Mouse (Mus musculus) hindbrain, postnatal 0 days (tissue): ENCODE data around the gene Atp8a2. TPM values are rescaled to one million over a fixed set of nuclear protein-coding genes. Genes with fewer than 3 reads are reported as not detected.
A peak's percentile ranks its signal among the peaks of the same experiment; 100 is the strongest.
"Not testable (repeated sequence)": the region's sequence is repeated elsewhere in the genome, so short reads cannot be mapped to it uniquely, and the experiment has no call there.

Experiments
- ATAC-seq: fragments of 200-750 bp; cut with Nextera tagmentation; 2 replicates; pipeline ENCODE4 v1.8.0; 2017; ENCODE audit warnings: mild to moderate bottlenecking, moderate TSS enrichment, moderate library complexity
- DNase-seq: peaks from one replicate; pipeline ENCODE4 v3.0.0-alpha.2; 2015; ENCODE audit warnings: low spot score
- H3K27ac ChIP-seq: fragments of 300-500 bp; sonication (generic); 2 replicates; pipeline ENCODE4 v1.5.1; 2014; ENCODE audit warnings: mild to moderate bottlenecking
- H3K27me3 ChIP-seq: fragments of 300-500 bp; sonication (generic); 2 replicates; pipeline ENCODE4 v1.6.1; 2014; ENCODE audit warnings: low read length, mixed read lengths; ENCODE audit not compliant: insufficient read depth
- H3K36me3 ChIP-seq: fragments of 300-500 bp; sonication (generic); 2 replicates; pipeline ENCODE4 v1.6.1; 2014; ENCODE audit warnings: low read length, mixed read lengths; ENCODE audit not compliant: insufficient read depth
- H3K4me1 ChIP-seq: fragments of 300-500 bp; sonication (generic); 2 replicates; pipeline ENCODE4 v1.6.1; 2014; ENCODE audit warnings: antibody characterized with exemption, low read length, mixed read lengths; ENCODE audit not compliant: insufficient read depth
- H3K4me2 ChIP-seq: fragments of 300-500 bp; sonication (generic); 2 replicates; pipeline ENCODE4 v1.6.1; 2014; ENCODE audit warnings: low read depth, mild to moderate bottlenecking, low read length, moderate library complexity, mixed read lengths
- H3K4me3 ChIP-seq: fragments of 300-500 bp; sonication (generic); 2 replicates; pipeline ENCODE4 v1.5.1; 2014; ENCODE audit warnings: low read length
- H3K9ac ChIP-seq: fragments of 300-500 bp; sonication (generic); replicated peaks from 2 replicates; pipeline ENCODE4 v1.6.1; 2014; ENCODE audit warnings: mild to moderate bottlenecking, low read length, moderate library complexity, mixed read lengths
- H3K9me3 ChIP-seq: fragments of 300-500 bp; sonication (generic); 2 replicates; pipeline ENCODE4 v1.6.1; 2016; ENCODE audit warnings: low read length, mixed read lengths
- CTCF ChIP-seq: IDR thresholded peaks from 2 replicates; pipeline ENCODE4 v1.5.1; 2016; ENCODE audit warnings: antibody characterized with exemption, control low read depth, low read depth
- WGBS: fragments of 180-500 bp; shearing (Covaris S2); extraction: QIAGEN DNeasy Blood & Tissue Kit; methylation state at CpG from one replicate; pipeline ENCODE4 v1.1.7; 2014; 5-methylcytosine and 5-hydroxymethylcytosine counted together
- polyA plus RNA-seq: library from polyadenylated mRNA; unstranded; fragments of >200 nt; fragmentation: Nextera tagmentation; extraction: Ambion mirVana; gene quantifications from 2 replicates; pipeline ENCODE4 v1.2.1, GENCODE M21; 2015
- total RNA-seq: library from RNA; depleted of rRNA; stranded (reverse); fragments of >200 nt; gene quantifications from 2 replicates; pipeline ENCODE4 v1.2.3, GENCODE M21; 2014

The Atp8a2 gene
- total and polyA plus RNA-seq, 2 experiments from 2014 or later = 29.1 to 41.7 TPM

GRCm38 (mm10) chr14:59627142-59627680 lies 569.8 kb downstream of the Atp8a2 start:
- no peaks in the 10 kb centered on the region for H3K4me1 ChIP-seq
- no peaks in the 10 kb centered on the region; the same call in 1 of the 2 replicates for H3K27me3 ChIP-seq
- DNase-seq = peak; percentile 49
- H3K27ac ChIP-seq = no peak overlapping the region
- no peak overlapping the region for H3K9ac ChIP-seq
- peak; percentile 24; the same call in 1 of the 2 replicates for ATAC-seq
- 28% methylated on average over 9 of the region's 9 CpGs for WGBS
- TF ChIP-seq CTCF = no peak
- no peaks in the 10 kb centered on the region for H3K9me3 ChIP-seq
- H3K36me3 ChIP-seq = no peaks in the 10 kb centered on the region
- H3K4me2 ChIP-seq = peak overlapping the region; percentile 73
- peak overlapping the region; percentile 62 for H3K4me3 ChIP-seq

DNA sequence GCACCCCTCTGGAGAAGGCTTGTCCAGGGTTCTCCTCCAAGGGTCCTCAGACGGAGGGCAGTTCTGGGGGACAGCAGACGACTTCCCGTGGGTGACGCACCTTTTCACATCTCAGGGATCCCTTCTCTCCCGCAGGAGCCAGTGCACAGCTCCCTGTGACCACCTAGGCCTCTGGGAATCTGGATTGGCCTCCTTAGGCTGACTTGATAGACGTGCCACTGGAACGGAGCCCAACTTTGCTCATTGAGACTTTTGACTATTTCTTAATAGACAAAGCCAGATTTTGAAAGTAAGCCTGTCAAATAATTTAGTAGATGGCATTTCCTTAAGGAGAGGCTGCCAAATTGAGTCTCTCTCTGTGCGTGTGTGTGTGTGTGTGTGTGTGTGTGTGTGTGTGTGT lies 570.3 kb downstream of the Atp8a2 start:
- peak overlapping the region; percentile 73 for H3K4me2 ChIP-seq
- peak; percentile 47 for DNase-seq

GRCm38 (mm10) chr14:59625806-59626364 lies 571.1 kb downstream of the Atp8a2 start:
- peak overlapping the region; percentile 62 for H3K27ac ChIP-seq
- peak overlapping the region; percentile 62 for H3K4me3 ChIP-seq
- no peaks in the 10 kb centered on the region for H3K36me3 ChIP-seq
- H3K9ac ChIP-seq = peak overlapping the region; percentile 50
- under 1% methylated on average over 51 of the region's 51 CpGs for WGBS
- TF ChIP-seq CTCF = peak; percentile 12; the same call in 1 of the 2 replicates
- DNase-seq (peak; percentile 73), ATAC-seq (peak; percentile 53)
- H3K9me3 ChIP-seq = no peaks in the 10 kb centered on the region
- no peaks in the 10 kb centered on the region; the same call in 1 of the 2 replicates for H3K27me3 ChIP-seq
- H3K4me1 ChIP-seq = no peaks in the 10 kb centered on the region
- peak overlapping the region; percentile 73 for H3K4me2 ChIP-seq

More for the DNA sequence above, 570.3 kb downstream of the Atp8a2 start:
- Histone ChIP-seq H3K9ac (peak overlapping the region; percentile 50; the same call in 1 of the 2 replicates), H3K4me1 (no peaks in the 10 kb centered on the region), H3K9me3 (no peaks in the 10 kb centered on the region), H3K27me3 (no peaks in the 10 kb centered on the region; the same call in 1 of the 2 replicates), H3K27ac (no peak overlapping the region), H3K4me3 (peak overlapping the region; percentile 62), H3K36me3 (no peaks in the 10 kb centered on the region)
- 28% methylated on average over 8 of the region's 8 CpGs for WGBS
- TF ChIP-seq CTCF = no peak
- no peak for ATAC-seq

DNA sequence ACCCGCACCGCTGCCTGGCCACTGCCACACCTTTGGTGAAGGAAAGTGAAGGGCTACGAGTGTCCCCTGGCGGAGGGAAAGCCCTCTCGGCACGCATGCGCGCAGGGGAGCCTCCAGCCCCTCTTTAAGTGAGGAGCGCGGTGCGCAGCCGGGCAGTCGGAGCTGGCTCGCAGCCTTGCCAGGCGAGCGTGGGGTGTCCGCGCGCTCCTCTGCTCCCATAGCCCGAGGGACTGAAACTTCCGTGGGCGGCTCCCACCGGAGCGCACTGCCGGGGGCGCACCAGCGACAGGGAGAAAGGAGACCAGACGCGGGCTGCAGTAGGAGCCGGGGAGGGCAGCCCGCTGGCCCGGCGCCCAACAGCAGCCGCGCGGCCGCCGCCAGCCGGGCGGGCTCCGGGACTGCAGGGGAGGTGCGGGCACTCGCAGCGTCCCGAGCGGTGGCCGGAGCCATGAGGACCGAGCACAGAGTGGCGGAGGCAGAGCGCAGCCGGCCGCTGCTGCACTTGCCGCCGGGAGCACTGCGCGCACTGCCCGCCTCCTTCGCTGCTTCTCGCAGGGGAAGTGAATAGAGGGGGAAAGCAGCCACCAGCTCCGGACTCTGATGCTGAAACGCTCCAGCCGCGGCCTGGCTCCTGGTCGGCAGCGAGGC lies 571.7 kb downstream of the Atp8a2 start, which contains the start of gene Shisa2:
Gene Shisa2, plus strand, starts transcription at position 151 of the 648 bp plus-strand sequence.
- peak; percentile 82 for TF ChIP-seq CTCF
- H3K27ac ChIP-seq = peak within 1 kb of the TSS; percentile 62
- H3K9me3 ChIP-seq = no peaks in the 10 kb centered on the region
- H3K4me1 ChIP-seq = no peaks in the 10 kb centered on the region
- no peaks in the 10 kb centered on the region; the same call in 1 of the 2 replicates for H3K27me3 ChIP-seq
- H3K4me3 ChIP-seq = peak within 1 kb of the TSS; percentile 62
- peak; percentile 86 for ATAC-seq
- peak within 1 kb of the TSS; percentile 73 for H3K4me2 ChIP-seq
- H3K9ac ChIP-seq = peak within 1 kb of the TSS; percentile 50
- H3K36me3 ChIP-seq = no peaks in the 10 kb centered on the region
- WGBS = under 1% methylated on average over 65 of the region's 65 CpGs
- DNase-seq = peak; percentile 90

GRCm38 (mm10) chr14:59624326-59624885 lies 572.6 kb downstream of the Atp8a2 start:
- no peak for ATAC-seq
- peak overlapping the region; percentile 73; the same call in 1 of the 2 replicates for H3K4me2 ChIP-seq
- 39% methylated on average over 9 of the region's 9 CpGs for WGBS

GRCm38 (mm10) chr14:59616802-59617201 lies 580.2 kb downstream of the Atp8a2 start:
- H3K27ac ChIP-seq = no peak overlapping the region
- no peak for ATAC-seq
- no peaks in the 10 kb centered on the region for H3K36me3 ChIP-seq
- WGBS = 70% methylated on average over 7 of the region's 7 CpGs
- no peaks in the 10 kb centered on the region for H3K9me3 ChIP-seq
- no peak for DNase-seq
- H3K4me1 ChIP-seq = no peaks in the 10 kb centered on the region
- no peak overlapping the region for H3K4me3 ChIP-seq
- no peak for TF ChIP-seq CTCF
- H3K4me2 ChIP-seq = no peak overlapping the region
- H3K27me3 ChIP-seq = no peaks in the 10 kb centered on the region
- H3K9ac ChIP-seq = no peak overlapping the region

More at GRCm38 (mm10) chr14:59624326-59624885, 572.6 kb downstream of the Atp8a2 start:
- no peak for DNase-seq
- Histone ChIP-seq H3K27ac (no peak overlapping the region), H3K36me3 (no peaks in the 10 kb centered on the region), H3K27me3 (no peaks in the 10 kb centered on the region; the same call in 1 of the 2 replicates), H3K9me3 (no peaks in the 10 kb centered on the region), H3K4me1 (no peaks in the 10 kb centered on the region), H3K4me3 (no peak overlapping the region), H3K9ac (no peak overlapping the region)
- no peak for TF ChIP-seq CTCF

DNA sequence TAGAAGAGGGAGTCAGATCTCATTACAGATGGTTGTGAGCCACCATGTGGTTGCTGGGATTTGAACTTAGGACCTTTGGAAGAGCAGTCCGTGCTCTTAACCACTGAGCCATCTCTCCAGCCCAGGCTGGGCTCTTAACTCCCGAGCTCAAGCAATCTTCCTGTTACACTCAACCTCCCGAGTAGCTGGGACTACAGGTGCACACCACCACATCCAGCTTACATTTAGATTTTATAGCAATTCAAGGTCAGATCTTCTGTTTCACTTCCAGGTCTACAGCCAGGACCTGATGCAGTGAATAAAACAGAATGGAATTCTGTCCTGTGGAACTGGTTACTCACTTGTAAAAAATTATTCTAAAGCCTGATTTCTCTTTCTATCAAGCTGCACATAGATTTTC lies 582.8 kb downstream of the Atp8a2 start:
- WGBS = 79% methylated on average over 3 of the region's 3 CpGs
- H3K4me2 ChIP-seq, H3K9me3 ChIP-seq, ATAC-seq, H3K36me3 ChIP-seq, H3K4me1 ChIP-seq, DNase-seq, H3K27me3 ChIP-seq, H3K4me3 ChIP-seq, H3K9ac ChIP-seq, H3K27ac ChIP-seq: not testable (repeated sequence)
